Mouse (Mus musculus): ENCODE data around the gene Gjb4.

GRCm38 (mm10) chr4:127363331-127363730 is 9.4 kb upstream of the Gjb4 start:
- TF ChIP-seq CTCF (IDR thresholded peaks at IDR 0.05; ENCODE audit: low read depth, low read length) (no peak), TAL1 (conservative IDR thresholded peaks at IDR 0.05; ENCODE audit: low read depth, low read length) (no peak), GATA1 (IDR thresholded peaks at IDR 0.05; ENCODE audit: borderline replicate concordance, low read length) (no peak), GATA2 (IDR thresholded peaks at IDR 0.05; ENCODE audit: borderline replicate concordance, low read depth, low read length) (no peak)
